ENCODE assay signal across 8 mouse cellular contexts in the genomic region with DNA sequence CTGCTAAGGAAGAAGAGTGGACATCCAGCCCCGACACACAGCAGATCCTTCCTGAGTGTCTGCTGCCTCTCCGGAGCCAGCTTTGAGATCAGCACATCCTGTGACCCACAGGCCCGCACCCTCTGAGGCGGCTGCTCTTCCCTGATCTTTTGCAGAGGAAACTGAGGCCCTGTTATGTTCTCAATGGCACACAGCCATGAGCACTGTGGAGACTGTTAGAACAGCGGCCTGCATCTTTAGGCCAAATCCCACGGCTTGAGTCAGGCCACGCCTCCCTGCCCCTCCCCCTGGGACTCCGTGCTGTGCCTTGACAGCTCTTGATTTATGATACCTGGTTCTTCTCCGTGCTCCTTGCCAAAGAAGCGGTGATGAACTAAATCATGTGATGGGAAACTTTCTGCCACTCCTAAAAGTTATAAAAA. TPM values are rescaled to one million over a fixed set of nuclear protein-coding genes. Genes with fewer than 3 reads are reported as not detected.
DNase-seq lines count a peak whose midpoint lies in the region; ATAC-seq and TF ChIP-seq lines count a peak whose summit lies in the region.

No protein-coding gene starts in this region.

- TF ChIP-seq CTCF in small intestine, adult 2 months (IDR thresholded peaks at IDR 0.05; ENCODE audit: extremely low read depth, insufficient read length, insufficient replicate concordance, low read depth, low read length), result no peak

- 0 out of 2 replicates have a peak, but pooled peaks cover 6% of the 10 kb centered on the region for H3K4me1 ChIP-seq in intestine, embryonic 15.5 days (replicated peaks)
- no peaks in the 10 kb centered on the region for H3K4me1 ChIP-seq in liver, embryonic 16.5 days (ENCODE audit: control insufficient read depth, low read depth, low read length)
- H3K4me1 ChIP-seq in small intestine, adult 2 months (ENCODE audit: control insufficient read depth, insufficient read depth, insufficient read length, low read length), result no peaks in the 10 kb centered on the region

- 12% methylated on average over 10 of the region's 10 CpGs for WGBS in intestine, embryonic 15.5 days
- 8% methylated on average over 10 of the region's 10 CpGs for WGBS in liver, embryonic 16.5 days (ENCODE audit: insufficient replicate concordance)
- 15% methylated on average over 10 of the region's 10 CpGs for WGBS in small intestine, adult 2 months

- no peak for TF ChIP-seq POLR2A in small intestine, adult 2 months (IDR thresholded peaks at IDR 0.05; ENCODE audit: low read depth, low read length)

- peak; percentile 51 for DNase-seq in urinary bladder, postnatal 14 days (ENCODE audit: low spot score)
- no peak for DNase-seq in urinary bladder, postnatal 10 days (ENCODE audit: low spot score)
- peak; percentile 97 for DNase-seq in heart, adult 11 months
- DNase-seq in cerebellum, adult 11-12 months, result no peak
- DNase-seq in layer of hippocampus, postnatal 36 days, result no peak

- peak overlapping the region; percentile 48 for H3K4me2 ChIP-seq in intestine, embryonic 15.5 days (replicated peaks)
- H3K4me2 ChIP-seq in liver, embryonic 16.5 days (ENCODE audit: low read depth, low read length), result peak overlapping the region; percentile 17; the same call in 1 of the 2 replicates

- H3K27me3 ChIP-seq in intestine, embryonic 15.5 days (replicated peaks), result no peaks in the 10 kb centered on the region
- H3K27me3 ChIP-seq in liver, embryonic 16.5 days (ENCODE audit: control insufficient read depth, insufficient read depth, low read depth, low read length), result no peaks in the 10 kb centered on the region
- H3K27me3 ChIP-seq in small intestine, adult 2 months (ENCODE audit: control insufficient read depth, insufficient read depth, low read length), result no peaks in the 10 kb centered on the region

- H3K36me3 ChIP-seq in intestine, embryonic 15.5 days, result no peaks in the 10 kb centered on the region
- no peaks in the 10 kb centered on the region for H3K36me3 ChIP-seq in liver, embryonic 16.5 days (ENCODE audit: control insufficient read depth, insufficient read depth)
- no peaks in the 10 kb centered on the region for H3K36me3 ChIP-seq in small intestine, adult 2 months (ENCODE audit: control insufficient read depth, insufficient read depth, low read length)

- H3K27ac ChIP-seq in intestine, embryonic 15.5 days, result peak overlapping the region; percentile 64; the same call in 1 of the 2 replicates
- H3K27ac ChIP-seq in liver, embryonic 16.5 days (ENCODE audit: low read length), result no peak overlapping the region
- 0 out of 2 replicates have a peak overlapping the region, but pooled peaks have one; percentile 5 for H3K27ac ChIP-seq in small intestine, adult 2 months (ENCODE audit: insufficient read depth, low read depth, low read length)

- H3K9me3 ChIP-seq in intestine, embryonic 15.5 days, result no peaks in the 10 kb centered on the region
- 0 out of 2 replicates have a peak, but pooled peaks cover 2% of the 10 kb centered on the region for H3K9me3 ChIP-seq in liver, embryonic 16.5 days (replicated peaks; ENCODE audit: control insufficient read depth, low read length)

- 0 out of 2 replicates have a peak overlapping the region, but pooled peaks have one; percentile 26 for H3K9ac ChIP-seq in intestine, embryonic 15.5 days
- no peak overlapping the region for H3K9ac ChIP-seq in liver, embryonic 16.5 days (ENCODE audit: low read depth, low read length)

- H3K4me3 ChIP-seq in intestine, embryonic 15.5 days (replicated peaks), result no peak overlapping the region
- no peak overlapping the region for H3K4me3 ChIP-seq in liver, embryonic 16.5 days (ENCODE audit: low read depth, low read length)
- H3K4me3 ChIP-seq in small intestine, adult 2 months (ENCODE audit: low read depth, low read length), result peak overlapping the region; percentile 22

- ATAC-seq in intestine, embryonic 15.5 days, result peak; percentile 88
- ATAC-seq in liver, embryonic 16.5 days (ENCODE audit: low read depth), result peak; percentile 32

RNA-seq across cellular contexts. Expression of gene Ramp3, which starts 22.1 kb away (rescaled TPM):
- 5.4 and 6.1 TPM in 2 replicates for polyA plus RNA-seq in intestine, embryonic 15.5 days (2015; fragmentation: Nextera tagmentation; extraction: Ambion mirVana)
- polyA plus RNA-seq in liver, embryonic 16.5 days (2015; fragmentation: Nextera tagmentation; extraction: Ambion mirVana), result 0.31 TPM in 1 of 2 replicates, not detected in the other
- polyA plus RNA-seq in small intestine, adult 2 months (2012; rRNA removed), result 2.7 and 3.5 TPM in 2 replicates
- 1 to 10 TPM; 4.8 to 4.9 TPM for total RNA-seq in layer of hippocampus, postnatal 36 days (2021)

RNA-seq across cellular contexts. Expression of gene Wap, which starts 42.0 kb away (rescaled TPM):
- polyA plus RNA-seq in intestine, embryonic 15.5 days (2015; fragmentation: Nextera tagmentation; extraction: Ambion mirVana), result not detected in 2 replicates
- not detected in 2 replicates for polyA plus RNA-seq in liver, embryonic 16.5 days (2015; fragmentation: Nextera tagmentation; extraction: Ambion mirVana)
- polyA plus RNA-seq in small intestine, adult 2 months (2012; rRNA removed), result not detected in 2 replicates
- not detected for total RNA-seq in layer of hippocampus, postnatal 36 days (2021)

RNA-seq across cellular contexts. Expression of gene Tbrg4, which starts 54.5 kb away (rescaled TPM):
- 56.3 and 57.6 TPM in 2 replicates for polyA plus RNA-seq in intestine, embryonic 15.5 days (2015; fragmentation: Nextera tagmentation; extraction: Ambion mirVana)
- polyA plus RNA-seq in liver, embryonic 16.5 days (2015; fragmentation: Nextera tagmentation; extraction: Ambion mirVana), result 27.2 and 28.6 TPM in 2 replicates
- polyA plus RNA-seq in small intestine, adult 2 months (2012; rRNA removed), result 85.9 and 101 TPM in 2 replicates
- total RNA-seq in layer of hippocampus, postnatal 36 days (2021), result 10 to 100 TPM; 40.4 to 47.9 TPM

Comparison
In these comparisons a context has a peak if more than half of its experiments do, and no peak if none do; other contexts are left out.
1. DNase-seq: peak in urinary bladder, postnatal 14 days (single experiment) and heart, adult 11 months (single experiment); none in urinary bladder, postnatal 10 days (single experiment), cerebellum, adult 11-12 months (single experiment) and layer of hippocampus, postnatal 36 days (0 of 2).